Mouse (Mus musculus) gastrocnemius, adult 8-10 months (tissue): ENCODE data around the gene Gtdc1. TPM values are rescaled to one million over a fixed set of nuclear protein-coding genes. Genes with fewer than 3 reads are reported as not detected.
A peak's percentile ranks its signal among the peaks of the same experiment; 100 is the strongest.

ENCODE experiments used
- DNase-seq, 2 experiments: peaks; one replicate each; pipeline ENCODE4 v3.0.0; 2022; ENCODE audit warnings: low spot score in 2 of 2
- total RNA-seq, 4 experiments: library from RNA; stranded (reverse); gene quantifications; 2 replicates each; pipeline ENCODE4 v1.2.4; 2022

Gtdc1 gene
- total RNA-seq = 10 to 100 TPM; 28.7 to 38.1 (median 35.3) TPM

- DNase-seq = no peak
Observed at GRCm38 (mm10) chr2:44927482-44927811, at the start of gene Gtdc1. TSS of gene Gtdc1 (minus strand) at chr2:44927657.

GRCm38 (mm10) chr2:44977051-44977450 lies 49.6 kb upstream of the Gtdc1 start:
- DNase-seq = no peak

GRCm38 (mm10) chr2:44976484-44976883 lies 49.0 kb upstream of the Gtdc1 start:
- no peak for DNase-seq

- DNase-seq = no peak
Observed at GRCm38 (mm10) chr2:44973828-44974227, 46.4 kb upstream of the Gtdc1 start.

GRCm38 (mm10) chr2:44970087-44970646 lies 42.7 kb upstream of the Gtdc1 start:
- no peak for DNase-seq

- DNase-seq = no peak
Observed at GRCm38 (mm10) chr2:44969640-44970039, 42.2 kb upstream of the Gtdc1 start.

GRCm38 (mm10) chr2:44969226-44969625 lies 41.8 kb upstream of the Gtdc1 start:
- no peak for DNase-seq

GRCm38 (mm10) chr2:44965834-44966555 lies 38.5 kb upstream of the Gtdc1 start:
- DNase-seq = no peak

GRCm38 (mm10) chr2:44962620-44963019 lies 35.2 kb upstream of the Gtdc1 start:
- no peak for DNase-seq

GRCm38 (mm10) chr2:44961192-44961591 lies 33.7 kb upstream of the Gtdc1 start:
- no peak for DNase-seq

GRCm38 (mm10) chr2:44960561-44960960 lies 33.1 kb upstream of the Gtdc1 start:
- DNase-seq = no peak

GRCm38 (mm10) chr2:44957329-44957797 lies 29.9 kb upstream of the Gtdc1 start:
- DNase-seq = no peak

- no peak for DNase-seq
Observed at GRCm38 (mm10) chr2:44956232-44956631, 28.8 kb upstream of the Gtdc1 start.

GRCm38 (mm10) chr2:44955506-44955905 lies 28.0 kb upstream of the Gtdc1 start:
- no peak for DNase-seq

- no peak for DNase-seq
Observed at GRCm38 (mm10) chr2:44954180-44954579, 26.7 kb upstream of the Gtdc1 start.

- DNase-seq = no peak
Observed at GRCm38 (mm10) chr2:44952830-44953422, 25.5 kb upstream of the Gtdc1 start.

- DNase-seq = no peak
Observed at GRCm38 (mm10) chr2:44951651-44952213, 24.3 kb upstream of the Gtdc1 start.

- no peak for DNase-seq
Observed at GRCm38 (mm10) chr2:44944689-44945088, 17.2 kb upstream of the Gtdc1 start.

- no peak for DNase-seq
Observed at GRCm38 (mm10) chr2:44930951-44931350, 3.5 kb upstream of the Gtdc1 start.

- peak in 1 of 2 experiments; percentile 41 for DNase-seq
Observed at GRCm38 (mm10) chr2:44928631-44929030, 1.2 kb upstream of the Gtdc1 start.

GRCm38 (mm10) chr2:44926683-44927481 lies 575 bp downstream of the Gtdc1 start:
- DNase-seq = peak; percentile 84 to 91
